Mouse (Mus musculus) G1E (cell line): ENCODE measurements around the gene Cdk6. TPM values are rescaled to one million over a fixed set of nuclear protein-coding genes. Genes with fewer than 3 reads are reported as not detected.

ENCODE experiments used
- ATAC-seq: 2 replicates; pipeline ENCODE4 v1.8.0; 2016; ENCODE audit warnings: mild to moderate bottlenecking; ENCODE audit not compliant: insufficient number of reproducible peaks, poor library complexity, low FRiP score, severe bottlenecking; ENCODE audit errors: extremely low read depth
- DNase-seq: peaks from one replicate; pipeline ENCODE4 v3.0.0; 2012; ENCODE audit warnings: low spot score
- H3K27me3 ChIP-seq: 2 replicates; pipeline ENCODE4 v1.6.1; 2012; ENCODE audit warnings: mild to moderate bottlenecking, low read length, inconsistent platforms; ENCODE audit not compliant: insufficient read depth
- H3K36me3 ChIP-seq: replicated peaks from 2 replicates; pipeline ENCODE3; 2012; ENCODE audit warnings: mild to moderate bottlenecking, inconsistent platforms
- H3K4me1 ChIP-seq: 2 replicates; pipeline ENCODE4 v1.6.1; 2012; ENCODE audit warnings: low read depth, low read length, inconsistent platforms, mixed read lengths; ENCODE audit not compliant: insufficient read depth
- H3K4me3 ChIP-seq: 2 replicates; pipeline ENCODE4 v1.5.1; 2012; ENCODE audit warnings: low read depth, mild to moderate bottlenecking, inconsistent platforms, low read length, moderate library complexity, mixed read lengths
- H3K9me3 ChIP-seq: replicated peaks from 2 replicates; pipeline ENCODE4 v1.6.1; 2012; ENCODE audit warnings: inconsistent platforms
- CTCF ChIP-seq: IDR thresholded peaks from 2 replicates; pipeline ENCODE4 v1.5.1; 2012; ENCODE audit warnings: low read depth, low read length, inconsistent platforms, mixed read lengths
- GATA1 ChIP-seq: IDR thresholded peaks from 2 replicates; pipeline ENCODE4 v1.6.1; 2012; ENCODE audit warnings: borderline replicate concordance, low read length, inconsistent platforms, mixed read lengths
- GATA2 ChIP-seq: IDR thresholded peaks from 2 replicates; pipeline ENCODE4 v1.6.1; 2012; ENCODE audit warnings: low read depth, low read length, inconsistent platforms, borderline replicate concordance
- POLR2AphosphoS5 ChIP-seq: IDR thresholded peaks from 2 replicates; pipeline ENCODE4 v1.6.1; 2012; ENCODE audit warnings: low read depth, low read length, inconsistent platforms; ENCODE audit not compliant: insufficient replicate concordance
- TAL1 ChIP-seq: conservative IDR thresholded peaks from 2 replicates; pipeline ENCODE4 v1.6.1; 2012; ENCODE audit warnings: low read depth, low read length, inconsistent platforms, mixed read lengths
- polyA plus RNA-seq: library from polyadenylated mRNA; stranded (reverse); fragments of >175 nt; gene quantifications from 2 replicates; pipeline ENCODE4 v1.2.3, GENCODE M21; 2012
- total RNA-seq, 2 experiments: library from RNA; stranded (forward) in 1 of 2; stranded (reverse) in 1 of 2; fragments of 200-1000 nt in 1 of 2; fragments of >200 nt in 1 of 2; fragmentation: Nextera tagmentation in 1 of 2; gene quantifications; 2 replicates each; pipeline ENCODE4 v1.2.3; 2014 to 2017

Cdk6 gene
- total and polyA plus RNA-seq, 3 experiments, result 75.2 to 142 (median 114) TPM

- DNase-seq (peak; percentile 56), ATAC-seq (peak; percentile 81)
- H3K27me3 ChIP-seq, result no peaks in the 10 kb centered on the region
- TF ChIP-seq TAL1, result peak; percentile 31; the same call in 1 of the 2 replicates
- no peak for TF ChIP-seq GATA1
- H3K9me3 ChIP-seq, result no peaks in the 10 kb centered on the region
- peaks cover 76% of the 10 kb centered on the region for H3K36me3 ChIP-seq
- H3K4me1 ChIP-seq, result peaks cover 82% of the 10 kb centered on the region
- H3K4me3 ChIP-seq, result peak overlapping the region; percentile 71
Observed at GRCm38 (mm10) chr5:3514901-3515311, 173.6 kb downstream of the Cdk6 start.

GRCm38 (mm10) chr5:3515477-3515876 is 174.2 kb downstream of the Cdk6 start:
- ATAC-seq (0 out of 2 replicates have a peak, but pooled peaks have one; percentile 24), DNase-seq (no peak)
- no peaks in the 10 kb centered on the region for H3K9me3 ChIP-seq
- H3K27me3 ChIP-seq, result no peaks in the 10 kb centered on the region
- peaks cover 77% of the 10 kb centered on the region for H3K36me3 ChIP-seq
- H3K4me3 ChIP-seq, result peak overlapping the region; percentile 71
- no peak for TF ChIP-seq CTCF
- no peak for TF ChIP-seq TAL1
- TF ChIP-seq POLR2AphosphoS5, result no peak
- no peak for TF ChIP-seq GATA2
- no peak for TF ChIP-seq GATA1
- peaks cover 81% of the 10 kb centered on the region for H3K4me1 ChIP-seq

GRCm38 (mm10) chr5:3516481-3517075 is 175.3 kb downstream of the Cdk6 start:
- DNase-seq, result no peak
- Histone ChIP-seq H3K4me1 (peaks cover 78% of the 10 kb centered on the region), H3K4me3 (peak overlapping the region; percentile 71), H3K27me3 (no peaks in the 10 kb centered on the region), H3K36me3 (peaks cover 80% of the 10 kb centered on the region), H3K9me3 (no peaks in the 10 kb centered on the region)
- TF ChIP-seq POLR2AphosphoS5 (no peak), GATA2 (no peak), CTCF (no peak), TAL1 (no peak), GATA1 (no peak)
- ATAC-seq, result peak; percentile 12

GRCm38 (mm10) chr5:3520493-3521359 is 179.4 kb downstream of the Cdk6 start:
- Histone ChIP-seq H3K27me3 (no peaks in the 10 kb centered on the region), H3K9me3 (no peaks in the 10 kb centered on the region), H3K4me1 (peaks cover 46% of the 10 kb centered on the region), H3K36me3 (peaks cover 95% of the 10 kb centered on the region), H3K4me3 (no peak overlapping the region)
- no peak for ATAC-seq
- DNase-seq, result no peak
- TF ChIP-seq GATA2 (no peak), GATA1 (no peak), CTCF (no peak), TAL1 (no peak), POLR2AphosphoS5 (no peak)

GRCm38 (mm10) chr5:3521741-3522140 is 180.5 kb downstream of the Cdk6 start:
- TF ChIP-seq POLR2AphosphoS5 (no peak), TAL1 (no peak), GATA1 (no peak), CTCF (no peak), GATA2 (no peak)
- ATAC-seq (no peak), DNase-seq (no peak)
- Histone ChIP-seq H3K27me3 (no peaks in the 10 kb centered on the region), H3K36me3 (peaks cover 93% of the 10 kb centered on the region), H3K4me3 (no peak overlapping the region), H3K4me1 (peaks cover 36% of the 10 kb centered on the region), H3K9me3 (no peaks in the 10 kb centered on the region)

GRCm38 (mm10) chr5:3522826-3523225 is 181.5 kb downstream of the Cdk6 start:
- Histone ChIP-seq H3K36me3 (peaks cover 92% of the 10 kb centered on the region), H3K4me3 (no peak overlapping the region), H3K4me1 (peaks cover 30% of the 10 kb centered on the region), H3K27me3 (no peaks in the 10 kb centered on the region), H3K9me3 (no peaks in the 10 kb centered on the region)
- no peak for ATAC-seq
- TF ChIP-seq TAL1 (no peak), GATA1 (no peak), POLR2AphosphoS5 (no peak), CTCF (no peak), GATA2 (no peak)
- DNase-seq, result no peak
